Mouse (Mus musculus) lung, adult 18-20 months (tissue): ENCODE data around the gene Vwa1.
A peak's percentile ranks its signal among the peaks of the same experiment; 100 is the strongest.
"Not testable (repeated sequence)": the region's sequence is repeated elsewhere in the genome, so short reads cannot be mapped to it uniquely, and the experiment has no call there.

Source experiments
- DNase-seq, 2 experiments: peaks; one replicate each; pipeline ENCODE4 v3.0.0; 2022; ENCODE audit warnings: mixed read lengths in 2 of 2

The Vwa1 gene

GRCm38 (mm10) chr4:155742684-155743083, 31.8 kb downstream of the Vwa1 start:
- DNase-seq, result no peak

- not testable (repeated sequence) for DNase-seq
These were observed 33.8 kb downstream of the Vwa1 start for GRCm38 (mm10) chr4:155740681-155741080.

GRCm38 (mm10) chr4:155739741-155740636, 34.5 kb downstream of the Vwa1 start:
- DNase-seq, result no peak

GRCm38 (mm10) chr4:155739152-155739551, 35.3 kb downstream of the Vwa1 start:
- DNase-seq, result no peak

GRCm38 (mm10) chr4:155738262-155738661, 36.2 kb downstream of the Vwa1 start:
- DNase-seq, result no peak

GRCm38 (mm10) chr4:155736421-155736820, 38.1 kb downstream of the Vwa1 start:
- no peak for DNase-seq

GRCm38 (mm10) chr4:155735788-155736187, 38.7 kb downstream of the Vwa1 start:
- DNase-seq, result no peak

GRCm38 (mm10) chr4:155734951-155735702, 39.4 kb downstream of the Vwa1 start:
- DNase-seq, result peak; percentile 31 to 39

- DNase-seq, result peak; percentile 91 to 93
These were observed 40.1 kb downstream of the Vwa1 start, which contains the start of gene Tmem240 for GRCm38 (mm10) chr4:155734350-155734941. Gene Tmem240 (plus strand): TSS chr4:155734800.

GRCm38 (mm10) chr4:155733267-155733666, 41.2 kb downstream of the Vwa1 start:
- DNase-seq, result no peak

- DNase-seq, result no peak
These were observed 46.5 kb downstream of the Vwa1 start for GRCm38 (mm10) chr4:155727993-155728392.

GRCm38 (mm10) chr4:155721668-155722083, 52.8 kb downstream of the Vwa1 start:
- peak in 1 of 2 experiments; percentile 21 for DNase-seq
